Mouse (Mus musculus): Measurements from ENCODE around the gene Scamp1. TPM values are rescaled to one million over a fixed set of nuclear protein-coding genes. Genes with fewer than 3 reads are reported as not detected.

Gene Scamp1
- total RNA-seq, 2 experiments from 2014 or later, result 31.2 to 31.8 TPM

- intact Hi-C loops (cut with DNase I), result no loop called here
- DNase-seq, result no peak
Measured at GRCm38 (mm10) chr13:94183372-94184021, 102.2 kb downstream of the Scamp1 start.

GRCm38 (mm10) chr13:94182026-94182425, 103.6 kb downstream of the Scamp1 start:
- intact Hi-C loops (cut with DNase I), result no loop called here
- DNase-seq, result no peak

- intact Hi-C loops (cut with DNase I), result no loop called here
- peak in 1 of 2 experiments; percentile 29 for DNase-seq
Measured at GRCm38 (mm10) chr13:94180477-94181420, 104.9 kb downstream of the Scamp1 start.

DNA sequence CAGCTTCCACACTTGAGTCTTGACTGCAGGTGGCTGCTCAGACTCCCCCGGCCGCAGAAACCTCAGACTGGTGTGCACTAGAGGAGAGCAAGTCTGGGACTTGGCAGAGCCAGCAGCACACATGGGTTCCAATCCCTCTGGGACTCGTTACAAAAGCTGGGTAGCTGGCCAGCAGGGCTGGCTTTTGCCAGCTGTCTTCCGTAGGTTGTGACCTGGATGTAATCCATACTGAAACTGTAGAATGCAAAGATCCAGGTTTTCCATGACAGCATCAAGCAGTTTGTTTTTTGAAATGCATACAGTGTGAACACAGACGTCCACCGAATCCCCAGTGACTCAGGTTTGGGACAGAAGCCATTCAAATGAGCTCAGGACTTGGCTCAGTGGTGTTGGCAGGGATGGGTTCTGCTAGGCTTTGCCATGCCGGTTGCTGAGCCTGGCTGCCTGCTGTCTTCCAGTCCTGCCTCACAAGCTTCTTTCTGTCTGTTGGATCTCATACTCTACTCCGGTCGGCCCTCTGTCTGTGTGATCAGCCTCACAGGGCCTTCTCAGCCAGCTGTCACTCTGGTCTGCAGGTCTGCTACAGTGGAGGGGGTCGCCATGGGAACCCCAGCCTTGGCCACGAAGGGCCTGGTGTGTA, 107.1 kb downstream of the Scamp1 start:
- intact Hi-C loops (cut with DNase I), result no loop called here
- DNase-seq, result peak; percentile 54 to 72

GRCm38 (mm10) chr13:94177148-94177547, 108.5 kb downstream of the Scamp1 start:
- intact Hi-C loops (cut with DNase I), result loop anchor here (1.0 kb wide), 1 partner anchor 46 kb away; no protein-coding TSS in a partner anchor
- peak; percentile 39 to 49 for DNase-seq

DNA sequence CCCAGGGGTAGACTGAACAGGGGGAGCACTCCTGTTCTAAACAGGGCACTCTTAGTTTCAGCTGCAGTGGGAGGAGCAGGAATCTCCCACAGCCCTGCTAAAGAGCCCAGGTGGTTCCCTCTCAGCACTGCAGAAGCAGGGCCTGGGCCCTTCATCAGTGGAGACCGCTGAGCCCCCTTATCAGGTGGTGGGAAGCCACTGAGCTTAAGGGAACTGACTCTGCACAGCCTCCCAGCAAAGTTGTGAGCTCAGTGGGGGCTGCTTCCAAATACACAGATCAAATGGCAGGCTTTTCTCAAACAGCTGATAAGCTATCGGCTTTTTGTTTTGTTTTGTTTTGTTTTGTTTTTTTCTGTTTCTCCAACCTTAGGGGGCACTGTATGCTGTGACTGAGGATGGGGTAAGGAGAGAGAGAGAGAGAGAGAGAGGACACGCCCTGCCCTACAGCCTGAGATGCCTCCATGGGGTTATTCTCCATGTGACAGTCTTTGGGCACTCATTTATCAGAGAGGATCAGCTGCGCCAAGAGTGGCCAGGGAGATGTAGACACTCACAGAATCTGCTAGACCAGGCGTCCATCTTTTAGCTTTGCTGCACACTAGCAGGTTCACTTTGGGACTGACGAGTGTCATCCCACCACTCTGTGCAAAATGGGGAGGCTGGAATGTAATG, 110.1 kb downstream of the Scamp1 start:
- no peak for DNase-seq
- intact Hi-C loops (cut with DNase I), result no loop called here

GRCm38 (mm10) chr13:94174577-94175279, 110.9 kb downstream of the Scamp1 start:
- DNase-seq, result no peak
- intact Hi-C loops (cut with DNase I), result no loop called here

GRCm38 (mm10) chr13:94173633-94174576, 111.8 kb downstream of the Scamp1 start:
- peak; percentile 57 to 64 for DNase-seq
- intact Hi-C loops (cut with DNase I), result no loop called here

GRCm38 (mm10) chr13:94172533-94173310, 112.9 kb downstream of the Scamp1 start:
- DNase-seq, result no peak
- intact Hi-C loops (cut with DNase I), result no loop called here

- DNase-seq, result no peak
- intact Hi-C loops (cut with DNase I), result no loop called here
Measured at GRCm38 (mm10) chr13:94171612-94172011, 114.0 kb downstream of the Scamp1 start.

DNA sequence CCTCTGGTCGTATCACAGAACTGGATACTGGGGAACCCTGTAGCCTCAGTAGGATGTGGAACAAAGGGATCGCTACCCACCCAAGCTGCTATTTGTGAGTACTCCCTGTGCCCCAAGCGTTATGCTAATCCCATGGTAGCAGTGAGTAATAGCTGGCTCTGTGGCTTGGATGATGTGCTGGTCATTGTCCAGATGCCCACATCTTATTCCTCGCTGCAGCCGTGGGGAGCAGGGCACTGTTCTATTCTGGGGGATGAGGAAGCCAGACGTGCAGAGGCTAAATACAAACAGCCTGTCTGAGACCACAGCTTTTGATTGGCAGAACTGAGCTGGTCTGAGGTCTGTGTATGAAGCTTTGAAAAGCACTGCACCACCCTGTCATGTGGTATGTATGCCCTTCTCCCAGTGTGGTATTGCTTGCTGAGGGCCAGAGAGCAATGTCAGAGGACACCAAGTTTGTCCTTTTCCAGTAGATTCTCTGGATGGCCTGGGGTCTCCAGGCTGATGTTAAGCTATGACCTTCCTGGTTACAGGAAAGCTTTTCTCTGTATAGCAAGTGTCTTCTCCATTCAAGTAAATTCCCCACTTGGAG, 116.2 kb downstream of the Scamp1 start:
- intact Hi-C loops (cut with DNase I), result no loop called here
- DNase-seq, result no peak

- intact Hi-C loops (cut with DNase I), result no loop called here
- DNase-seq, result no peak
Measured at GRCm38 (mm10) chr13:94168319-94168718, 117.3 kb downstream of the Scamp1 start.

GRCm38 (mm10) chr13:94164501-94164900, 121.2 kb downstream of the Scamp1 start:
- DNase-seq, result no peak
- intact Hi-C loops (cut with DNase I), result no loop called here

DNA sequence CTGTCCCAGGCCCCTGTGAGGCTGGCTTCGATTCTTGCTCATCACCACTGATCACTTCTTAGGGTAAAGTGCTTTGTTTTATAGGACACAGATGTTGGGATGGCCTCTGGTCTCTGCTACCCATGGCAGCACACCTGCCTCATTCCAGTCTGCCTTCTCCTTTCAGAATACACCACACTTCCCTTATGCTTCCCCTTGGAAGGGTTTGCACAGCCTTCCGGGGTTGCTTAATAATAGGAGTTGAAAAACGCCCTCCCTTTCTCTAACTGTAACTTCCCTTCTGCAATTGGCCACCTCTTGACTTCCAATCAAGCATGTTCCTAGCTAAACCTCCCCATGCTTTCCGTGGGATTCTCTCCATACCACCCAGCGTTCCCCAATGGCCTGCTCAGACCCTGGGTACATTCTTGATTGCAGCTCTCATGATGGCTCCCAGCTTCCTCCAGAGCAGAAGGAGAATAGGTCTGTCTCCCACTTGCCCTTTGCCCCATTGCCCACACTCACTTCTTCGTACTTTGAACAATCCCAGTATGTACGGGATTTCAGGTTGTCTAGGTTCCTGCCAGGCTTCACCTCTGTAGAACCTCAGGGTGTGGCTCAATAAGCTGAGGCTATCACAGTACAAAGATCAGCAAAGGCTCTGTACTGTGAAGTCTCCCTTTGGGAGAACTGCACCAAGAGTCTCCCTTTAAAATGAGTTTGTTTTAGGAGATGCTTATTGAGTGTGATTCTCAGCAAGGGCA, 126.0 kb downstream of the Scamp1 start:
- no peak for DNase-seq
- intact Hi-C loops (cut with DNase I), result no loop called here

- intact Hi-C loops (cut with DNase I), result no loop called here
- DNase-seq, result no peak
Measured at GRCm38 (mm10) chr13:94158864-94159477, 126.7 kb downstream of the Scamp1 start.

DNA sequence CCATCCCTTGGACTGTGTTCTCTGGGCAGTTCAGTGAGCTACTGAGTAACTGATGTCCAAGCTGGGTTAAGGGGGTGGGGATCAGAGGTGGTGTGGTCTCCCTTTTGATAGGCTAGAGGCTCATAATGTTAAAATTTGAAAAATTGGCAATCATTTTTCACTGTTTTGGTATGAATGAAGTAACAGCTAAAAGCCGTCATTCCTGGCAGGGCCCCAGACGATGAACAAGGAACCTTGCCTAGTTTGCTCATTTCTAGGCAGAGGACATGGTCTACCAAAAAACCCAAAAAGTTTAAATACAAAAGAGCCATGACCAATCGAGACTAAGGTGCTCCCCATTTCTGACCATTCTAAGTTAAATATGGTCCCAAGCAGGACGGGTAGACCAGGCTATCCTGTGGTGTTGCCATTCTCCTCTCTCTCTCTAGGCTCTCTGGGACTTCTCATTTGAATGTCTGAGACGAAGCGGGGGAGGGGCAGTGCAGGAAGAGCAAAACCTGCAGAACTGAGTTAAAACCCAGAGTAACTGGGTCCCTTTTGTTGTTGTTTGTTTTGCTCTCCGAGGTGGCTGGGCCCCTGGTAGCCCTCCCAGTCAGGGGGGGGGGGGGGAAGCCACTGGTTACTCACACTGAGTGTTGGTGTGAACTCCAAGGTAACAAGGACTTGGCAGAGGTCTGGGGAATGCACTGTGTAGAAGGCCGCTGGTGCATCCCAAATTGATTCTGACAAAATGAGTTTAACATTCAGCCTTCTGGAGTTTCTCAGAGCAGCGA, 129.8 kb downstream of the Scamp1 start:
- intact Hi-C loops (cut with DNase I), result no loop called here
- peak; percentile 45 to 63 for DNase-seq
